Mouse (Mus musculus) midbrain, embryonic 13.5 days (tissue): ENCODE data around the gene 2810004N23Rik. TPM values are rescaled to one million over a fixed set of nuclear protein-coding genes. Genes with fewer than 3 reads are reported as not detected.

Source experiments
- ATAC-seq: fragments of 200-750 bp; cut with Nextera tagmentation; 2 replicates; pipeline ENCODE4 v1.8.0; 2017; ENCODE audit warnings: mild to moderate bottlenecking, moderate TSS enrichment, moderate library complexity
- H3K27ac ChIP-seq: fragments of 300-500 bp; sonication (generic); 2 replicates; pipeline ENCODE4 v1.5.1; 2015; ENCODE audit warnings: inconsistent platforms, mild to moderate bottlenecking, moderate library complexity
- H3K27me3 ChIP-seq: fragments of 300-500 bp; sonication (generic); 2 replicates; pipeline ENCODE4 v1.6.1; 2015; ENCODE audit warnings: mild to moderate bottlenecking, inconsistent platforms
- H3K36me3 ChIP-seq: fragments of 300-500 bp; sonication (generic); 2 replicates; pipeline ENCODE4 v1.6.1; 2015; ENCODE audit warnings: mild to moderate bottlenecking, inconsistent platforms
- H3K4me1 ChIP-seq: fragments of 300-500 bp; sonication (generic); replicated peaks from 2 replicates; pipeline ENCODE4 v1.6.1; 2015; ENCODE audit warnings: inconsistent platforms
- H3K4me2 ChIP-seq: fragments of 300-500 bp; sonication (generic); replicated peaks from 2 replicates; pipeline ENCODE4 v1.6.1; 2015; ENCODE audit warnings: moderate library complexity, mild to moderate bottlenecking, inconsistent platforms
- H3K4me3 ChIP-seq: fragments of 300-500 bp; sonication (generic); replicated peaks from 2 replicates; pipeline ENCODE4 v1.5.1; 2015; ENCODE audit warnings: mild to moderate bottlenecking, inconsistent platforms
- H3K9ac ChIP-seq: fragments of 300-500 bp; sonication (generic); replicated peaks from 2 replicates; pipeline ENCODE4 v1.6.1; 2015; ENCODE audit warnings: mild to moderate bottlenecking, inconsistent platforms
- H3K9me3 ChIP-seq: fragments of 300-500 bp; sonication (generic); 2 replicates; pipeline ENCODE4 v1.6.1; 2016; ENCODE audit warnings: mild to moderate bottlenecking, inconsistent platforms
- WGBS: fragments of 180-500 bp; shearing (Covaris S2); methylation state at CpG from one replicate; pipeline ENCODE4 v1.1.7; 2015; 5-methylcytosine and 5-hydroxymethylcytosine counted together
- polyA plus RNA-seq: library from polyadenylated mRNA; unstranded; fragments of >200 nt; fragmentation: Nextera tagmentation; extraction: Ambion mirVana; gene quantifications from 2 replicates; pipeline ENCODE4 v1.2.1, GENCODE M21; 2015

The 2810004N23Rik gene
- polyA plus RNA-seq, 1 experiment from 2014 or later: 37.4 TPM

DNA sequence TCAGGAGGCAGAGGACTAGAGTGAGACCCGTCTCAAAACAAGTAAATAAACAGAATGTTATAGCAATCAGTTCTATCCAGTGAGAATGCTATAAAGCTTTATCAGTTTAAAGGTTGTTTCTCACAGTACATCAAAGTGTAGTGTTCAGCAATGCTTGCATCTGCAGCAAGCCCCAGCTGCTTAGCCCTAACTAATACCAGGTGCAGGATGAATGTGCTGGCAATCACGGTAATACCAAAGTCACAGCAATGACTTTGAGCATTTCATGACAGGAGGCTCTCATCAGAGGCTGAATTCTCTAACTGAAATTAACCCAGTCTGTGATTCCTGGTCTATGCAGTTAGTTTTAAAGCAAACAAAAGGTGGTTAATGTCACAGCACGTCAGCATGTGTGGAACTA, 29.7 kb upstream of the 2810004N23Rik start:
- no peak overlapping the region for H3K4me2 ChIP-seq
- H3K4me3 ChIP-seq: no peak overlapping the region
- H3K9ac ChIP-seq: no peak overlapping the region
- WGBS: 85% methylated on average over 3 of the region's 3 CpGs
- peaks cover 39% of the 10 kb centered on the region for H3K4me1 ChIP-seq
- no peaks in the 10 kb centered on the region for H3K9me3 ChIP-seq
- ATAC-seq: no peak
- H3K27me3 ChIP-seq: no peaks in the 10 kb centered on the region
- no peak overlapping the region for H3K27ac ChIP-seq
- H3K36me3 ChIP-seq: peaks cover 71% of the 10 kb centered on the region

DNA sequence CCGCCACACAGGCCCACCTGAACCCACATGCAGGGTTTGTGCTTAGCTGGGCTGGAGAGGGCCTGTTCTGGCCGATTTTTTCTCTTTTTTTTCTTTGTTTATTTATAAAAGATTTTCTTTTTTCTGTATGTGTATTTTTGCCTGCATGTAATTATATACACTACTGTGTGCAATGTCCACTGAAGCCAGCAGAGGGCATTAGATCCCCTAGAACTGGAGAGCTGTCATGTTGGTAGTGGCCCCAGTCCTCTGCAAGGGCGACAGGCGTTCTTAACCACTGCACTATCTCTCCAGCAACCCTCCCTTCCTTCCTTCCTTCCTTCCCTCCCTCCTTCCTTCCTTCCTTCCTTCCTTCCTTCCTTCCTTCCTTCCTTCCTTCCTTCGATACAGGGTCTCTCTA, 25.5 kb upstream of the 2810004N23Rik start:
- H3K9me3 ChIP-seq: no peaks in the 10 kb centered on the region
- H3K4me1 ChIP-seq: peaks cover 8% of the 10 kb centered on the region; the same call in 1 of the 2 replicates
- no peak for ATAC-seq
- H3K9ac ChIP-seq: no peak overlapping the region
- H3K4me2 ChIP-seq: no peak overlapping the region
- no peaks in the 10 kb centered on the region for H3K27me3 ChIP-seq
- no peak overlapping the region for H3K4me3 ChIP-seq
- peaks cover 89% of the 10 kb centered on the region for H3K36me3 ChIP-seq
- H3K27ac ChIP-seq: no peak overlapping the region
- 96% methylated on average over 5 of the region's 5 CpGs for WGBS

DNA sequence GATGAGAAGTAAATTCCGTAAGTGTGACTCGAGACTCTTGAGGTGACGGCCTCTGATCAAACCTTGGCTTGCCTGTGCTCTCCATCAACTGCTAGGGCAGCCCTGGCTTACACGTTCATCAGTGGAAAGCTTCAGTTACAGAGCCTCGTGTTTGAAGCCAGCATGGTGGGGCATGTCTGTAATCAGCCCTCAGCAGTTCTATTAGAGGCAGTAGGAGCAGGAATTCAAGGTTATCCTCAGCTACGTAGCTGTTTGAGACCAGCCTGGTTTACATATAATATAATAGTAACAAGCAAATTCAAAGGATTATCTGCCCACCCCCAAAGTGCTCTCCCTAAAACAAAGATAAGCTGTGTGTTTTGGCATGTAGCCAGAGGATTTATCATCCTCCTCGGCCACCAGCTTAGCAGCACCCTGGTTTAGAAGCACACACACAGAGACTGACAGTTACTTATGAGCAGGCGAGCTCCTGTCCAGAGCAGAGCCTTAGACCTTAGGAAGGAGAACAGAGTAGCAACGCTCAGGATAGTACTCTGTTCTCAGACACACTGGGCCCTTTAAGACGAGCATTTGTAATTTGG, 16.1 kb upstream of the 2810004N23Rik start:
- ATAC-seq: no peak
- Histone ChIP-seq H3K4me1 (no peaks in the 10 kb centered on the region), H3K9ac (no peak overlapping the region), H3K36me3 (peaks cover 94% of the 10 kb centered on the region), H3K9me3 (no peaks in the 10 kb centered on the region), H3K27ac (no peak overlapping the region), H3K4me3 (no peak overlapping the region), H3K4me2 (no peak overlapping the region), H3K27me3 (no peaks in the 10 kb centered on the region)
- WGBS: 90% methylated on average over 10 of the region's 10 CpGs

DNA sequence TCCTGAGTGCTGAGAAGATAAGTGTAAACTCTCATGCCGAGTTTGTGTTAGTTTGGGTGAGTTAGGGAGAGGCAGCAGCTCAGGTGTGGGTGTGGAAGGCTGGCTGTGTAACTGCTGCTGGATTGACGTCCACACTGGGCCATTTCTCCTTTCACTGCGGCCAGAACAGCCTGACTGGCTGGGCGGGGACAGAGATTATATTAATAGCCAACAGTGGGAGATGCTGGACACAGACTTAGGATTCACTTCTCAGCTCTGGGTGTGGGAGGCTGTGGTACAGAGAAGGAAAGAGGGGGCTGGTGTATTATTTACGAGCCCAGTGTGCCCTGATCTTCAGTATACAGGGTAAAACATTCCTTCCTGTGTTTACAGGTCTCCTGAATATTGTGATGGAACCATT, 15.2 kb upstream of the 2810004N23Rik start:
- no peak overlapping the region for H3K4me2 ChIP-seq
- peaks cover 94% of the 10 kb centered on the region for H3K36me3 ChIP-seq
- H3K9ac ChIP-seq: no peak overlapping the region
- no peak overlapping the region for H3K4me3 ChIP-seq
- H3K9me3 ChIP-seq: no peaks in the 10 kb centered on the region
- no peak overlapping the region for H3K27ac ChIP-seq
- H3K4me1 ChIP-seq: no peaks in the 10 kb centered on the region
- H3K27me3 ChIP-seq: no peaks in the 10 kb centered on the region
- no peak for ATAC-seq
- 91% methylated on average over 5 of the region's 5 CpGs for WGBS

DNA sequence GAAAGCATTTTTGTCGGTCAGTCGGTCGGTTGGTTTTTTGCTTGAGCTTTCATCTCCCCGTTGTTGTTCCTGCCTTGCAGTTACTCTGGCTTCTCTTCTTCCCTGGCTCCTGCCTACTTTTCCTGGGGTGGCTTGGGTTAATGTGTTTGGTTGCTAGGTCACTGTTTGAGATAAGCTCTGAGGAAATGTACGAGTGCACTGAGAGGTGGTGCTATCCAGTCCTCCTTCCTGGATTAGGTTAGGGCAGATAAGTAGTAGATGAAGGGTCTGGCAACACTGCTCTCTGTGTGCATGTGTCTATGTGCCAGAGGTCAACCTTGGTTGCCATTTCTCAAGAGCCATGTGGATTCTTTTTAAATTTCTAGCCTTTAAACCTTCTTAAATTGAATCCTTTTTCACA, 9.8 kb upstream of the 2810004N23Rik start:
- Histone ChIP-seq H3K9me3 (no peaks in the 10 kb centered on the region), H3K27ac (no peak overlapping the region), H3K4me1 (no peaks in the 10 kb centered on the region), H3K4me3 (no peak overlapping the region), H3K4me2 (no peak overlapping the region), H3K36me3 (peaks cover 70% of the 10 kb centered on the region), H3K27me3 (no peaks in the 10 kb centered on the region), H3K9ac (no peak overlapping the region)
- 95% methylated on average over 5 of the region's 5 CpGs for WGBS
- no peak for ATAC-seq

DNA sequence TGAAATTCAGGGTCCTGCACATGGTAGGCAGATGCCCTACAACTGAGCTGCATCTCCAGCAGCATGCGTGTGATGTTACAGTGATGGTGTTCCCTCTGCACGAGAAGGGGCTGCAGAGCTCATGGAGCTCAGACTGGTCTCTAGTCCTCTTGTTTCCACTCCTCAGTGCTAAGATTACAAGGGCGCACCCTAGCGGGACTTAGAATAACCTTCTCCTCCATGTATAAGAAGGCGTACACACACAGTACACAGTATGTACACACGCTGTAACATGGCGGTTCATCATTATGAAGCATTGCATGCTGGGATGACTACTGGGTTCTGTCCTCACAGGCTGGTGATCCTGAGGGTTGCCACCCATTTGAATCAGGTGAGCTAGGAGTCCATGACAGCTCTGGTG, 9.2 kb upstream of the 2810004N23Rik start:
- no peaks in the 10 kb centered on the region for H3K9me3 ChIP-seq
- no peaks in the 10 kb centered on the region for H3K27me3 ChIP-seq
- no peak overlapping the region for H3K27ac ChIP-seq
- H3K4me2 ChIP-seq: no peak overlapping the region
- H3K4me1 ChIP-seq: no peaks in the 10 kb centered on the region
- 93% methylated on average over 7 of the region's 7 CpGs for WGBS
- H3K4me3 ChIP-seq: no peak overlapping the region
- peaks cover 64% of the 10 kb centered on the region for H3K36me3 ChIP-seq
- H3K9ac ChIP-seq: no peak overlapping the region
- ATAC-seq: no peak

DNA sequence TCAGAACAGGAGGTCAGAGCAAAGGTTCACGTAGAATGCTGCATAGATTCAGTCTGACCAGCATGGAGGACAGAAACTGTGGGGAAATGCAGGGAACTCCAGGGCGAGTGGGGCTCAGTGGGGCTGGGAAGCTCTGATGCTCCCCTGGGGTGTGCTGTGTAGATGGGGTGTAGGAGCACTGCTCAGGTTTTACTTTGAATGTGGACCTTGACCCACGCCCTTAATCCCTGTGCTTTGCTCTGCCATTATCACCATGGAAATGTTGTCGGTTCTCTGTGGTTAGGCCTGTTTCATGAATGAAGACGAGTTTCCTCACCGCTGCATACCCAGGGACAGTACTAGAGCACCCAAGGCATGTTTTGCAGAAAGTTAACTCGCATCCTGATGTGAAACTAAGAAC, 8.6 kb upstream of the 2810004N23Rik start:
- ATAC-seq: no peak
- Histone ChIP-seq H3K4me3 (no peak overlapping the region), H3K4me2 (no peak overlapping the region), H3K9ac (no peak overlapping the region), H3K27ac (no peak overlapping the region), H3K27me3 (no peaks in the 10 kb centered on the region), H3K36me3 (peaks cover 58% of the 10 kb centered on the region), H3K4me1 (no peaks in the 10 kb centered on the region), H3K9me3 (no peaks in the 10 kb centered on the region)
- WGBS: 93% methylated on average over 7 of the region's 7 CpGs

DNA sequence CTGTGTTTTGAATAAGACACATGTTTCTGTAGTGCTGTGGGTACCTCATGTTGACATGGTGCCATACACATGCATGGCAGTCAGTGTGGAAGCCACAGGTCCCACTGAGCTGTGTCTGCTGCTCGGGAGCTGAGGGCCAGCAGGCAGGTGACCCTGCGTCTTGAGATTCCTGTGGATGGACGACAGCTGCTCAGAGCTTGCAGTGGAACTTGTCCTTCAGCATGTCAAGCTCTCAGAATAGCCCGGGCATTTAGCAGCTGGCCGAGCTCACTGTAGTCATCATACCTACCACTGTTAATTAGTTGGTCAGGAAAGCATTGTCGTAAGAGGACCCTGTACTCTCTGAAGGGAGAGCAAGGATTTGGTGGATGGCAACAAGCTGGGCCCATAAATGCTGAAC, 6.8 kb upstream of the 2810004N23Rik start:
- Histone ChIP-seq H3K27ac (no peak overlapping the region), H3K4me3 (no peak overlapping the region), H3K9me3 (no peaks in the 10 kb centered on the region), H3K36me3 (peaks cover 47% of the 10 kb centered on the region), H3K4me1 (no peaks in the 10 kb centered on the region; the same call in 1 of the 2 replicates), H3K4me2 (no peak overlapping the region), H3K9ac (no peak overlapping the region), H3K27me3 (no peaks in the 10 kb centered on the region)
- WGBS: 92% methylated on average over 6 of the region's 6 CpGs
- no peak for ATAC-seq

DNA sequence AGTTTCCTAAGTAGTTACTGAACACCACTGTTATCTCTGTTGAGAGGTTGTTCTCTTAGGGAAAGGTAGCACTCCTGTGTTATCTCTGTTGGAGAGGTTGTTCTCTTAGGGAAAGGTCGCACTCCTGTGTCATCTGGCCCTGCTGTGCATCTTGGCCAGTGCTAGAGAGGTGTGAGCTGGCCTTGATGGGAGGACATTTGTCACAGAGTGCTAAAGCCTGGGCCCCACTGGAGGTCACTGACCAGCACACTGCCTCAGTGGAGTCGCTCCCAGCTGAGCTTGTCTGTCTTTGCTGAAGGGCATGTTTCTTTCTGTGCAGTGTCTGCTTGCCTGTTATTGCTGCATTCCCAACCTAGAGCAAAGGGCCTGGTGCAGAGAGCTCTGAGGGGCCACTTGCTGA, 4.2 kb upstream of the 2810004N23Rik start:
- no peak overlapping the region for H3K4me3 ChIP-seq
- peaks cover 12% of the 10 kb centered on the region for H3K4me1 ChIP-seq
- peaks cover 21% of the 10 kb centered on the region for H3K36me3 ChIP-seq
- no peak overlapping the region for H3K9ac ChIP-seq
- no peak overlapping the region for H3K4me2 ChIP-seq
- H3K27me3 ChIP-seq: no peaks in the 10 kb centered on the region
- 95% methylated on average over 2 of the region's 2 CpGs for WGBS
- H3K27ac ChIP-seq: no peak overlapping the region
- no peaks in the 10 kb centered on the region for H3K9me3 ChIP-seq
- ATAC-seq: no peak

DNA sequence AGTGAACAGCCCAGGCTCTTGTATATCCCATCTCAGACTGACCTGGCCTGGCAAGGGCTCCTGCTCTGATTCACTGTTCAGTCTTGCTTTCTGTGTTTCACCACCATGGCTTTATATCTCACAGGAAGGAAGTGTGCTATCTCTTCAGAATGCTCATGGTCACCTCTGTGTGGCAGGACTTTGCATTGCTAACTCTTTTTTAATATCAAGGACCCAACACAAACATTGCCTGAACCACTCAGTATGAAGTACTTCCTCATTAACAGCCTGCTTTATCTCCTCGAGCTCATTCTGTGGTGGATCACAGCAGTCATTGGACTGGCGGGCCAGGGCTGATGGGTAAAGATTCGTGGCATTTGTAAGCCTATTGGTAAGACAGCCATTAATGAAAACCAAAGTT, 3.7 kb upstream of the 2810004N23Rik start:
- Histone ChIP-seq H3K36me3 (peaks cover 16% of the 10 kb centered on the region), H3K4me2 (no peak overlapping the region), H3K4me1 (peaks cover 15% of the 10 kb centered on the region), H3K27ac (no peak overlapping the region), H3K9me3 (no peaks in the 10 kb centered on the region), H3K27me3 (no peaks in the 10 kb centered on the region), H3K9ac (no peak overlapping the region), H3K4me3 (no peak overlapping the region)
- ATAC-seq: no peak
- 90% methylated on average over 3 of the region's 3 CpGs for WGBS

DNA sequence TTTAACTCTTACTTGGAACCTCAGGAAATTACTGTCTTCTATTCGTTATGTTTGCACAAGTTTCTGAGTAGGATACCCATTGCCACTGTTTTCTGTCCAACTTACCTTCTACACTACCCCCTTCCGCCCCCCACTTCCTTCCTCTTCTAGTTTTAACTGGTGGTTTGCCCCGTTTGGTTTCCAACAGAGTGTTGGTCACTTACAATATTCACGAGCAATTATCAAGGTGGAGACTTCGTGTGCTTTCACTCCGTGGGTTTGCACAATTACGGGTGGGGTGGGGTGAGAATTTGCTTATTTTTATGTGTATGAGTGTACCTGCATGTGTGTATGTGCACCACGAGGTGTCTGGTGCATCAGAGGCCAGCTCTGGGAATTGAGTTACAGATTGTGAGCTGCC, 809 bp upstream of the 2810004N23Rik start:
- no peaks in the 10 kb centered on the region for H3K27me3 ChIP-seq
- H3K27ac ChIP-seq: no peak overlapping the region
- peak overlapping the region; percentile 70 for H3K4me3 ChIP-seq
- no peaks in the 10 kb centered on the region for H3K9me3 ChIP-seq
- peak overlapping the region; percentile 88 for H3K9ac ChIP-seq
- ATAC-seq: no peak
- H3K36me3 ChIP-seq: peaks cover 24% of the 10 kb centered on the region
- peaks cover 17% of the 10 kb centered on the region for H3K4me1 ChIP-seq
- H3K4me2 ChIP-seq: peak overlapping the region; percentile 86
- WGBS: 24% methylated on average over 8 of the region's 8 CpGs

DNA sequence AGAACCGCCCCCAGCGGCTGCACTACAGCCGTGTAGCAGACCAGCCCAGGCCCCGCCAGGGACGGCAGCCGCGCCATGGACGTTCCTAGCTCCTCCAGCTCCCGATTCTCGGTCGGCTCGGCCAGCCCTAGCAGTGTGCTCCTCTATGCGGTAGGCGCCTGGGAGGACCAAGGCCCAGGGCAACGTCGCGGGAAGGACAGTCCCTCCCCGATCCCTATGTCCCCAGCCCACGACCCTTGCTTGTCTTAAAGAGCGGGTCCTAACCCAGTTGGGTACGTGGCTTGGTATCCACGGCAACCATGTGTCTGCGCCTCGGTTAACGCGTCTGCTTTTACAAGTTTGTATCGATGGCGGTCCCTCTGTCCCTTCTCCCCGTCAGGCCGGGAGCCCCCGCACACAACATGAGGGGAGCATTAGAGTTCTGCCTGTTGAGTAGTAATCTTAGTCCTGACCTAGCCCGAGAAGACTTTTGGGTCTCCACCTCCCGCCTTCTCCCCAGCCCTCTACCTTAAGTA, 300 bp upstream of the 2810004N23Rik start:
- Histone ChIP-seq H3K9me3 (no peaks in the 10 kb centered on the region), H3K27ac (peak overlapping the region; percentile 91), H3K4me2 (peak overlapping the region; percentile 86), H3K4me3 (peak overlapping the region; percentile 70), H3K9ac (peak overlapping the region; percentile 88), H3K36me3 (peaks cover 29% of the 10 kb centered on the region), H3K27me3 (no peaks in the 10 kb centered on the region), H3K4me1 (peaks cover 17% of the 10 kb centered on the region)
- WGBS: under 1% methylated on average over 33 of the region's 33 CpGs
- ATAC-seq: peak; percentile 91

DNA sequence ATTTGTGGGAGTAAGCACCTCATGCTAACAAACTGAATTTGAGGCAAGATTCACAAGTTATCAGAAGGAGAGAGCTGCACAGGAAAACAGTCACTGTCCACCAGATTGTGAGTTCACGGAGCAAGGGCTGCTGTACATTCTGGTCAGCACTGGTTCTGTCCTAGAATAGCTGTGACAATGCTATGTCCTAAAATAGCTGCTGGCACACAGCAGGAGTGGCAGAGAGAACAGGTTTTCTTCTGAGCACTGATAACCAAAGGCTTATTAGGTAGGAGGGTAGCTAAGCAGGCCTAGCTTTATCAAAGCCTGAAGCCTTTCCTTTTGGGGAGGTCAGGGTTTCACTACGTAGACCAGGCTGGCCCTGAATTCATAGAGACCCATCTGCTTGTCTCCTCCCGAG, 2.7 kb downstream of the 2810004N23Rik start:
- Histone ChIP-seq H3K9me3 (no peaks in the 10 kb centered on the region), H3K4me3 (no peak overlapping the region), H3K36me3 (peaks cover 55% of the 10 kb centered on the region), H3K4me1 (peaks cover 17% of the 10 kb centered on the region), H3K27me3 (no peaks in the 10 kb centered on the region), H3K27ac (no peak overlapping the region), H3K4me2 (no peak overlapping the region), H3K9ac (no peak overlapping the region)
- WGBS: 99% methylated on average over 3 of the region's 3 CpGs
- ATAC-seq: no peak
